Mouse (Mus musculus) forebrain, embryonic 14.5 days (tissue): ENCODE data around the gene Ip6k1. TPM values are rescaled to one million over a fixed set of nuclear protein-coding genes. Genes with fewer than 3 reads are reported as not detected.

Experiments
- ATAC-seq: fragments of 200-750 bp; cut with Nextera tagmentation; 2 replicates; pipeline ENCODE4 v1.8.0; 2017; ENCODE audit warnings: mild to moderate bottlenecking, moderate library complexity
- DNase-seq: peaks from one replicate; pipeline ENCODE4 v3.0.0-alpha.2; 2015; ENCODE audit warnings: low spot score
- H3K27ac ChIP-seq: fragments of 300-500 bp; sonication (generic); 2 replicates; pipeline ENCODE4 v1.5.1; 2014; ENCODE audit warnings: low read depth, mild to moderate bottlenecking, control low read depth, low read length, moderate library complexity
- H3K27me3 ChIP-seq: fragments of 300-500 bp; sonication (generic); replicated peaks from 2 replicates; pipeline ENCODE4 v1.6.1; 2014; ENCODE audit warnings: low read length, control low read depth, mixed read lengths; ENCODE audit not compliant: control insufficient read depth, insufficient read depth
- H3K36me3 ChIP-seq: fragments of 300-500 bp; sonication (generic); 2 replicates; pipeline ENCODE4 v1.6.1; 2014; ENCODE audit warnings: low read length, control low read depth; ENCODE audit not compliant: control insufficient read depth, insufficient read depth
- H3K4me1 ChIP-seq: fragments of 300-500 bp; sonication (generic); 2 replicates; pipeline ENCODE4 v1.6.1; 2014; ENCODE audit warnings: antibody characterized with exemption, low read length, control low read depth; ENCODE audit not compliant: control insufficient read depth, insufficient read depth
- H3K4me2 ChIP-seq: fragments of 300-500 bp; sonication (generic); 2 replicates; pipeline ENCODE4 v1.6.1; 2014; ENCODE audit warnings: mild to moderate bottlenecking, control low read depth, low read length
- H3K4me3 ChIP-seq: fragments of 300-500 bp; sonication (generic); 2 replicates; pipeline ENCODE4 v1.5.1; 2014; ENCODE audit warnings: low read depth, low read length, control low read depth
- H3K9ac ChIP-seq: fragments of 300-500 bp; sonication (generic); 2 replicates; pipeline ENCODE4 v1.6.1; 2014; ENCODE audit warnings: mild to moderate bottlenecking, low read length, control low read depth, moderate library complexity
- H3K9me3 ChIP-seq: fragments of 300-500 bp; sonication (generic); replicated peaks from 2 replicates; pipeline ENCODE4 v1.6.1; 2016; ENCODE audit warnings: low read length, control low read depth, mixed read lengths; ENCODE audit not compliant: control insufficient read depth
- WGBS: fragments of 180-500 bp; shearing (Covaris S2); extraction: QIAGEN DNeasy Blood & Tissue Kit; methylation state at CpG from one replicate; pipeline ENCODE4 v1.1.7; 2014; 5-methylcytosine and 5-hydroxymethylcytosine counted together
- polyA plus RNA-seq: library from polyadenylated mRNA; unstranded; fragments of >200 nt; fragmentation: Nextera tagmentation; extraction: Ambion mirVana; gene quantifications from 2 replicates; pipeline ENCODE4 v1.2.1, GENCODE M21; 2014

The Ip6k1 gene
- polyA plus RNA-seq, 1 experiment from 2014 or later: 39.3 TPM

DNA sequence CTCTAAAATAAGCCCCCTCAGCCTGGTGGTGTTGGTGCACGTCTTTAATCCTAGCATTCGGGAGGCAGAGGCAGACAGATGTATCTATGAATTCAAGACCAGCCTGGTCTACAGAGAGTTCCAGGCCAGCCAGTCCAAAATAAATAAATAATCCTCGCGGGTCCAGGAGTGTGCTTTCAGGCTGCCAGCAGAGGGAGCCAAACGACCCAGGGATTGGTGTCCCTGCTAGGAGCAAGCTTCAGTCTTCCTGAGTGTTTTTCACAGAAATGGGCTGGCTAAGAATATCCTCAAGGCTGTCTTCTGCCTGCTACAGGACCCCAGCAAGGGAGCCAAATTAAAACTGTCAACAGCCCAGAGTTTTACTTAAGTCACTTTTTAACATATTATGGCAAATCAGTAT, 38.6 kb upstream of the Ip6k1 start:
- Histone ChIP-seq H3K9me3 (no peaks in the 10 kb centered on the region), H3K27ac (no peak overlapping the region), H3K4me2 (no peak overlapping the region), H3K36me3 (peaks cover 33% of the 10 kb centered on the region), H3K27me3 (no peaks in the 10 kb centered on the region), H3K4me1 (peaks cover 3% of the 10 kb centered on the region; the same call in 1 of the 2 replicates), H3K4me3 (no peak overlapping the region), H3K9ac (no peak overlapping the region)
- DNase-seq (peak; percentile 89), ATAC-seq (0 out of 2 replicates have a peak, but pooled peaks have one; percentile 36)
- 31% methylated on average over 5 of the region's 5 CpGs for WGBS

DNA sequence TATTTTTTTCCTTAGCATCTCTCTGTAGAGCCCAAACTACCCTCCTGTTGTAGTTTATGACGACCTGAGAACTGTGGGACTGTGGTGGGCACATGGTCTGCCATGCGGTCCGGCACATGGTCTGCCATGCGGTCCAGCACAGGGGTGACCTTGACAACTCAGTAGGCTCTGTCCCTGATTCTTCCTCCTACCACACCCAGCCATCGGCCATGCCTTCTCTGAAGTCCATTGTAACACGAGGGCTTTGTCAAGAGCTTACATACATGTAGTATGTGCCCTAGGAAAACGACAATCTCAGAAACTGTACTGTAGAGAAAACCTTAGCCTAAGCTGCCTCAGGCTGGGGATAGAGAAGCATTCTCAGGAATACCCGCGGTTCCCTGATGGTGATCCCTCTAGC, 37.6 kb upstream of the Ip6k1 start:
- Histone ChIP-seq H3K9ac (no peak overlapping the region), H3K4me3 (no peak overlapping the region), H3K4me1 (peaks cover 3% of the 10 kb centered on the region; the same call in 1 of the 2 replicates), H3K9me3 (no peaks in the 10 kb centered on the region), H3K27me3 (no peaks in the 10 kb centered on the region), H3K4me2 (no peak overlapping the region), H3K27ac (no peak overlapping the region), H3K36me3 (peaks cover 31% of the 10 kb centered on the region)
- DNase-seq (no peak), ATAC-seq (no peak)
- WGBS: 93% methylated on average over 9 of the region's 9 CpGs

DNA sequence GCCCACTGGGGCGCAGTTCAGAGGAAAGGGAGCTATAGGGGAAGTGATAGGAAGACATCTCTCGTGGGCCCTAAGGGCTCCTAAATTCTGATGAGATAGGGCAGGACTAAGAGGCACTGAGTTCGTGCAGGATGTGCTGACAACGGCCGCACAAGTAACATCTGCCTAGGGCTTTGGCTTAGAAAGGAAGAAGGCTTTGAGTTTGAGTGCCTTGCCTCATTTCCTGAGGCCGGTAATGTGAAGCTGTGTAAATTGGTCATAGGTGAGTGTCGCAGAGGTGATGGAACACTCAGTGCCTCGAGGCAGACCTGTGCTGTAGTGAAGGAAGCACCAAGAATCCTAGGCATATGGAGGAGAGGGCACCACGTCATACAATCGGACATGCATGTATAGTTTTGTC, 35.6 kb upstream of the Ip6k1 start:
- no peaks in the 10 kb centered on the region for H3K27me3 ChIP-seq
- no peaks in the 10 kb centered on the region for H3K9me3 ChIP-seq
- H3K27ac ChIP-seq: no peak overlapping the region
- no peak overlapping the region for H3K9ac ChIP-seq
- H3K36me3 ChIP-seq: peaks cover 45% of the 10 kb centered on the region
- ATAC-seq (no peak), DNase-seq (no peak)
- 0 out of 2 replicates have a peak, but pooled peaks cover under 1% of the 10 kb centered on the region for H3K4me1 ChIP-seq
- H3K4me3 ChIP-seq: no peak overlapping the region
- no peak overlapping the region for H3K4me2 ChIP-seq
- WGBS: 93% methylated on average over 10 of the region's 10 CpGs

DNA sequence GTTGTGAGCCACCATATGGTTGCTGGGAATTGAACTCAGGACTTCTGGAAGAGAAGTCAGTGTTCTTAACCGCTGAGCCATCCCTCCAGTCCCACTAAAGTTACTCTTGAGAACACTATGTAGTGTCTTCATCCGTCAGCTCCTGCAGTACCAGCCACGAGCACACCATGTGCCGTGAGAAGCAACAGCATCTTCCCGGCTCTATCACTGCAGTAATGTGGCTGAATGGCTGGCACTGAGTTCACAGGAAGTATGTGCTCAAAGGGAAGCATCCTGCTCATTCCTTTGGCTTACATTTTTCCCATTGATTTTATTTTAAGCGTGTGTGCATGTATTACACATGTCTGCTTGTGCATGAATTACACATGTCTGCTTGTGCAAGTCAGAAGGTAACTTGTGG, 34.9 kb upstream of the Ip6k1 start:
- no peak for ATAC-seq
- no peaks in the 10 kb centered on the region for H3K4me1 ChIP-seq
- no peak overlapping the region for H3K4me2 ChIP-seq
- H3K4me3 ChIP-seq: no peak overlapping the region
- H3K9me3 ChIP-seq: no peaks in the 10 kb centered on the region
- H3K9ac ChIP-seq: no peak overlapping the region
- H3K36me3 ChIP-seq: peaks cover 41% of the 10 kb centered on the region
- 90% methylated on average over 6 of the region's 6 CpGs for WGBS
- H3K27me3 ChIP-seq: no peaks in the 10 kb centered on the region
- no peak for DNase-seq
- no peak overlapping the region for H3K27ac ChIP-seq

DNA sequence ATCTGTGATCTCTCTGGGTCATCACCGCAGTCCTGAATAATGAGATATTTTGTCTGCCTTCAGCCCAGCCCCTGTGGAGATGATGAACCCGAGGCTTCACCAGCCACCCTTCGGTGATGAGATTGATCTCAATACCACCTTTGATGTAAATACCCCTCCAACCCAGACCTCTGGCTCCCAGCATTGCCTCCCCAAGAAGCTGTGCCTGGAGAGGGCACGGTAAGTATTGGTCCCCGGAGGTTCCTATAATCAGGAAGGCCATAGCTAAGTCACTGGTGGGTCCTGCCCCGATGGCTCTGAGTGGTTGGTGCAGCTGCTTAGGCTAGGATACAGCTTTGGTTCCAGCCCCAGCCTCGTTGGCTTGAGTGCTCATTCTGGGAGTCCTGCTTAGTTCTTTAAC, 33.8 kb upstream of the Ip6k1 start:
- ATAC-seq (no peak), DNase-seq (no peak)
- no peak overlapping the region for H3K4me2 ChIP-seq
- no peaks in the 10 kb centered on the region for H3K9me3 ChIP-seq
- no peak overlapping the region for H3K27ac ChIP-seq
- H3K36me3 ChIP-seq: peaks cover 30% of the 10 kb centered on the region
- WGBS: 92% methylated on average over 7 of the region's 7 CpGs
- H3K27me3 ChIP-seq: no peaks in the 10 kb centered on the region
- no peak overlapping the region for H3K9ac ChIP-seq
- no peaks in the 10 kb centered on the region for H3K4me1 ChIP-seq
- no peak overlapping the region for H3K4me3 ChIP-seq

DNA sequence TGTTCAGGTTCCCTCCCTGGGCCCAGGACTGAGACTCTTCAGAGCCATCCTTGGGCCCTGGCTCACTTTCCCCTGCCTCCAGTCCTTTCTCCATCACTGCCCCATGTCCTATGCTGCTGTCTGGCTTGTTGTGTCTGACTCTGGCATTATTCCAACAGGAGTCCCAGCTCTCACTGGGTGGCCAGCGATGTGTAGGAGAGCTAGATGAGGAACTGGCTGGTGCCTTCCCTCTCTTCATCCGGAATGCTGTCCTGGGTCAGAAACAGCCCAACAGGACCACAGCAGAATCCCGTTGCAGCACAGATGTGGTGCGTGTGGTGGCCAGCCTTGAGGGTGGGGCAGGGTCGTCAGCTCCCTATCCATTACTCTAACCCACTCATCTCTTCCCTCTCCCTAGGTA, 32.0 kb upstream of the Ip6k1 start:
- no peak overlapping the region for H3K4me2 ChIP-seq
- H3K4me1 ChIP-seq: no peaks in the 10 kb centered on the region
- no peaks in the 10 kb centered on the region for H3K9me3 ChIP-seq
- DNase-seq (no peak), ATAC-seq (no peak)
- 94% methylated on average over 5 of the region's 5 CpGs for WGBS
- H3K9ac ChIP-seq: no peak overlapping the region
- H3K4me3 ChIP-seq: no peak overlapping the region
- no peak overlapping the region for H3K27ac ChIP-seq
- H3K36me3 ChIP-seq: peaks cover 25% of the 10 kb centered on the region
- H3K27me3 ChIP-seq: no peaks in the 10 kb centered on the region

DNA sequence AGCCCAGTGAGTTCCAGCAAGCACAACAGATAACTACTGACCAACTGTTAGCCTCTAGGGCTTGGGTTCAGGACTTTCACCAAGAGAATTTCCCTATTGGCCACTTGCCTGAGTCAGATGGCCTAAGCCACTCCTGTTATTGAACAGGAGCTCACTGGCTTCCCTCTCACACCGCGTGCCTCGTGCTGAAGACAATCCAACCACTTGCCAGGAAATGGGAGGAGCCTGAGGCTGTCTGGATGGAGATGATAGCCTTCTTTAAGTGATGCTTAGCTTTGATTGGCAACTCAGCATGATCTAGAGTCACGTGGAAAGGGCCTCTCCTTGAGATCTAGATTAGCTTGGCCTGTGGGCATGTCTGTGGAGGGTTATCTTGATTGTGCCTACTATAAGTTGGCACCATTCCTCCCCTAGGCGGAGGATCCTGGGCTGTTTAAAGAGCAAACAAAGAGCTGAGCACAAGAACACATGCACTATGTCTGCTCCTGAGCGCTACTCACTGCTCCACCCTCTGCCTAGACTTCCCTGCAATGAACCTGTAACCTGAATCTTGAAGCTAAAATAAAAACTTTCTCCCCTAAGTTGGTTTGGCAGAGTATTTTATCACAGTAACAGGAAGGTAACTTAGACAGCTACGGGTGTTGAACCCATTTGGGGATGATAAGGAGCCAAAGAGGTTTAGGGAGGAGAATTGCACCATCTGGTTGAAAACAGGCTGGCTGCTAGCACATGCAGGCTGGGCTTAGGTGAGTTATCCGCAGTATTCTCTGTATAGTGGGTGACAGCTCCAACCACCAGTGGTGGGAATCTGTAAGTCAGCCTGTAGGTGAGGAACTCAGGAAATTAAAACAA, 30.4 kb upstream of the Ip6k1 start:
- DNase-seq (no peak), ATAC-seq (no peak)
- Histone ChIP-seq H3K4me1 (no peaks in the 10 kb centered on the region), H3K9ac (no peak overlapping the region), H3K27me3 (no peaks in the 10 kb centered on the region), H3K4me2 (no peak overlapping the region), H3K9me3 (no peaks in the 10 kb centered on the region), H3K36me3 (peaks cover 23% of the 10 kb centered on the region), H3K27ac (no peak overlapping the region), H3K4me3 (no peak overlapping the region)
- WGBS: 85% methylated on average over 8 of the region's 8 CpGs

DNA sequence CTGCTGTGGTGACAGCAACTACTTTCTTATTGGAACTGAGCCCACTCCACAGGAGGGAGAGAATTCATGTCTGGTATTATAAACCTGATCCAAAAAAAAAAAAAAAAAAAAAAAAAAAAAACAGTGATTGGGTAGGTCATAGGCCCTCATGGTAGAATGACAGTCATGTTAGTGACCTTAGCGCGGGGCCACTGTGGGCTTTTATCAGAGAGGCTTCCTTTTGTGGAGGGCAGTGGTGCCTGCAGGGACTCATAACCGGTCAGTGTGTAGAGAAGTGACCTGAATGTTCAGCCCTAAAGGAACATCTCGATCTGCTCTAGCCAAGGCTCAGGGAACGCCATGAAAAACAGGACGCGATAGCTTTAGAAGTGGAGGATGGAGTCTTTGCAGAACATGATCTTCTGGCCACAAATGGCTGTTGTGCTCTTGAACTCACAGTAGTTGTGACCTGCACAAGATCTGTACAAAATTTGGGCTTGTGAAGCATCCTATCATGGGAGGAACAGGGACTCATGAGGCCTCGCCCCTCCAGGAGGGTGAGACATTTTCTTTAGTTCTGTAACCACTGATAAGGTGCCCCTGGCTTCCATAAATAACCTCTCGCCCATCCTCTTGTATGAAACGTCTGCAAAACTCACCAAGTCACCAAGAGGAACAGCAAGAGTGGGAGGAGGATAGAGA, 27.7 kb upstream of the Ip6k1 start:
- Histone ChIP-seq H3K4me1 (no peaks in the 10 kb centered on the region), H3K27me3 (no peaks in the 10 kb centered on the region), H3K9me3 (no peaks in the 10 kb centered on the region), H3K36me3 (peaks cover 19% of the 10 kb centered on the region), H3K4me3 (no peak overlapping the region), H3K4me2 (no peak overlapping the region), H3K27ac (no peak overlapping the region), H3K9ac (no peak overlapping the region)
- ATAC-seq (no peak), DNase-seq (no peak)
- WGBS: 90% methylated on average over 10 of the region's 10 CpGs
